Mouse (Mus musculus) CD4-positive, CD25-positive, alpha-beta regulatory T cell (primary cell): ENCODE measurements around the gene Axl. TPM values are rescaled to one million over a fixed set of nuclear protein-coding genes. Genes with fewer than 3 reads are reported as not detected.

ENCODE experiments used
- polyA plus RNA-seq: library from polyadenylated mRNA; unstranded; fragments of 100-300 nt; shearing (Covaris generic); gene quantifications from one replicate; pipeline ENCODE4 v1.2.1, GENCODE M21; 2017

Axl gene
- 21.1 TPM for polyA plus RNA-seq

GRCm38 (mm10) chr7:25788220-25789128 is at the start of gene Axl:
Gene Axl (minus strand): TSS chr7:25788705.

DNA sequence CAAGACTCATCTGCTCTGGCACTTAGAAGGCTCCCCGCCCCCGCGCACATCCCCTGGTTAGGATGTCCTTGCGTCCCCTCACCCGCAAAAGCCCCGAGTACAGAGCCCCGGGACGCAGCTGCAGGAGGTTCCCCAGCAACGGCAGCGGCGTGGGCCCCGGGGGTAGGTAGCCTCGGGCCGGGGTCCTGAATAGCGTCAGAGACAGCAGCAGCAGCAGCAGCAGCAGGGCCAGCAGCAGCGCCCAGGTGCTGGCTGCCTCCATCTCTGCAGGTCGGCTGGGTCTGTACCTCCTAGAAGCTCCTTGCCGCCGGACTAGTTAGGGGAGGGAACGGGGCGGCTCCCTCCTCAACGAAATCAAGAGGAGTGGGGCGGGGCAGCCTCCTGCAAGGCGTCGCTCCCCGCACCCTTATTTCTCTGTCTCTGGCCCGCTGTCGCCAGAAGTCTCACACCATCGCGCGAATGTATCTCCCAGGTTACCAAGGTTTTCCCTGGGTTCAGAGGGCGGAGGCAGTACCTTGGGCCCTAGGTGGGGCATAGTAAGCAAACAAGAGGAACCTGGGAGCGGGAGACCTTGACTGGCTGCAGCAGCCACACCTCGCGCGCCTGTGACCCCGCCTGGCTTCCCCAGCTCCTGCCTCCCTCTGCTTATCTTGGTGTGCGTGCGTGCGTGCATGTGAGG is 27.9 kb upstream of the Axl start, which contains the start of gene Cyp2s1:
Gene Cyp2s1, minus strand, starts transcription at position 673 of the 679 bp plus-strand sequence.

DNA sequence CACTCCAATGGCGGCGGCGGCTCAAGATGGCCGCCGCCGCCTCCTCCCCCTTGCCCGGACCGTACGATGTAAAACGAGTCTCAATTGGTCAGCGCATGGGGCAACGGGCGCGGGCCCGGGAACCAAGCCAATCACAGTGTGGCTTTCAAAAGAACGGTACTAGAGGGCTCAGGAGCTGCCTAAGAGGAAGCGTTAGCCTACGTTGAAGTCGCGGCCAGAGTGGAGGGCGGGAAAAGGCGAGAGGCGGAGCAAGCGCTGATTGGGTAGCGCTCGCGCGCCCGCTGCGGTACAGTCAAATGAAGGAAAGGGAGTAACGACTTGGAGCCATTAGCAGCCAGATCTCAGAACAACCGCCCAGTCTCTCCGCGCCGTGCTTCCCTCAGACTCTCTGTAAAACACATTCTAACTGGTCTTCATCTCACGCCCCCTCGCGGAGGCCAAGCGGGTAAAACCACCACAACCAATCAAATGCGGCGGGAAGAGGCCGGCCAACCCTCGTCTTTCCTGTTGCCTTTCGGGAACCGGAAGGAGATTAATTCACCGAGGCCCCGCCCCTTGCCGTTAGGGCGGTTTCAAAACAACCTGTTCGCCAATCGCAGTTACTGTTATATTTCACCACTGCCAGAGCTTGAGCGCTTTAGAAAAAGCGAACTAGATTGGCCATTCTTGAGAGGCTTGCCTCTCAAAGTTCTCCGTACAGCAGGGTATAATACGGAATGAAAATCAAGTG is 33.6 kb downstream of the Axl start, which contains the start of gene Hnrnpul1:
Gene Hnrnpul1, minus strand, starts transcription at position 20 of the 730 bp plus-strand sequence.

GRCm38 (mm10) chr7:25718788-25719417 is 69.6 kb downstream of the Axl start, which contains the start of gene Ccdc97:
Gene Ccdc97 (minus strand): TSS chr7:25719088.

Other genes with a start within 250 kb of the Axl start
- gene Ceacam2, start 248.8 kb downstream of the Axl start, polyA plus RNA-seq = 0.39 TPM
- gene Erich4, start 172.8 kb downstream of the Axl start, polyA plus RNA-seq = 0.19 TPM
- gene Dmac2, start 169.3 kb downstream of the Axl start, polyA plus RNA-seq = 64.9 TPM
- gene B3gnt8, start 162.1 kb downstream of the Axl start, polyA plus RNA-seq = 0.39 TPM
- 48.4 TPM for gene Bckdha, start 129.7 kb downstream of the Axl start, polyA plus RNA-seq
- gene Exosc5, start 129.5 kb downstream of the Axl start, polyA plus RNA-seq = 127 TPM
- 3.0 TPM for gene Tmem91, start 113.5 kb downstream of the Axl start, polyA plus RNA-seq
- 39.9 TPM for gene B9d2, start 107.9 kb downstream of the Axl start, polyA plus RNA-seq
- gene Tgfb1, start 101.7 kb downstream of the Axl start, polyA plus RNA-seq = 150 TPM
- 72.4 TPM for gene Ccdc97, start 69.6 kb downstream of the Axl start, polyA plus RNA-seq
- 122 TPM for gene Hnrnpul1, start 33.9 kb downstream of the Axl start, polyA plus RNA-seq
- gene Cyp2s1, start 28.2 kb upstream of the Axl start, polyA plus RNA-seq = 2.6 TPM
- gene Cyp2b10, start 108.9 kb upstream of the Axl start, polyA plus RNA-seq = not detected